Mouse (Mus musculus) forebrain, embryonic 16.5 days (tissue): ENCODE measurements around the gene Papln. TPM values are rescaled to one million over a fixed set of nuclear protein-coding genes. Genes with fewer than 3 reads are reported as not detected.

Source experiments
- ATAC-seq: fragments of 200-750 bp; cut with Nextera tagmentation; 2 replicates; pipeline ENCODE4 v1.8.0; 2017; ENCODE audit warnings: mild to moderate bottlenecking, moderate library complexity
- H3K27ac ChIP-seq: fragments of 300-500 bp; sonication (generic); 2 replicates; pipeline ENCODE4 v1.5.1; 2014; ENCODE audit warnings: low read length, control low read depth
- H3K27me3 ChIP-seq: fragments of 300-500 bp; sonication (generic); replicated peaks from 2 replicates; pipeline ENCODE4 v1.6.1; 2014; ENCODE audit warnings: low read length; ENCODE audit not compliant: control insufficient read depth, insufficient read depth
- H3K36me3 ChIP-seq: fragments of 300-500 bp; sonication (generic); 2 replicates; pipeline ENCODE4 v1.6.1; 2014; ENCODE audit not compliant: control insufficient read depth, insufficient read depth
- H3K4me1 ChIP-seq: fragments of 300-500 bp; sonication (generic); replicated peaks from 2 replicates; pipeline ENCODE4 v1.6.1; 2014; ENCODE audit warnings: low read length; ENCODE audit not compliant: control insufficient read depth, insufficient read depth
- H3K4me2 ChIP-seq: fragments of 300-500 bp; sonication (generic); 2 replicates; pipeline ENCODE4 v1.6.1; 2014; ENCODE audit warnings: mild to moderate bottlenecking, low read length, control low read depth
- H3K4me3 ChIP-seq: fragments of 300-500 bp; sonication (generic); replicated peaks from 2 replicates; pipeline ENCODE4 v1.5.1; 2014; ENCODE audit warnings: mild to moderate bottlenecking, low read length, control low read depth
- H3K9ac ChIP-seq: fragments of 300-500 bp; sonication (generic); replicated peaks from 2 replicates; pipeline ENCODE4 v1.6.1; 2014; ENCODE audit warnings: low read depth, low read length, control low read depth
- H3K9me3 ChIP-seq: fragments of 300-500 bp; sonication (generic); 2 replicates; pipeline ENCODE4 v1.6.1; 2016; ENCODE audit warnings: low read length; ENCODE audit not compliant: control insufficient read depth
- WGBS: fragments of 180-500 bp; shearing (Covaris S2); extraction: QIAGEN DNeasy Blood & Tissue Kit; methylation state at CpG from one replicate; pipeline ENCODE4 v1.1.7; 2014; 5-methylcytosine and 5-hydroxymethylcytosine counted together
- polyA plus RNA-seq: library from polyadenylated mRNA; unstranded; fragments of >200 nt; fragmentation: Nextera tagmentation; extraction: Ambion mirVana; gene quantifications from 2 replicates; pipeline ENCODE4 v1.2.1, GENCODE M21; 2015

The Papln gene
- polyA plus RNA-seq, 1 experiment from 2014 or later, result 0.30 TPM

GRCm38 (mm10) chr12:83736236-83736635 is 27.2 kb upstream of the Papln start:
- Histone ChIP-seq H3K36me3 (peaks cover 37% of the 10 kb centered on the region), H3K4me3 (no peak overlapping the region), H3K27ac (no peak overlapping the region), H3K4me1 (no peaks in the 10 kb centered on the region), H3K9ac (no peak overlapping the region), H3K4me2 (no peak overlapping the region), H3K9me3 (peaks cover 2% of the 10 kb centered on the region; the same call in 1 of the 2 replicates), H3K27me3 (no peaks in the 10 kb centered on the region)
- no peak for ATAC-seq
- WGBS, result 77% methylated on average over 8 of the region's 8 CpGs

- no peaks in the 10 kb centered on the region for H3K27me3 ChIP-seq
- H3K36me3 ChIP-seq, result peaks cover 22% of the 10 kb centered on the region
- no peak overlapping the region for H3K9ac ChIP-seq
- H3K4me2 ChIP-seq, result no peak overlapping the region
- WGBS, result 88% methylated on average over 1 of the region's 1 CpGs
- H3K9me3 ChIP-seq, result peaks cover 2% of the 10 kb centered on the region; the same call in 1 of the 2 replicates
- no peak overlapping the region for H3K27ac ChIP-seq
- no peak overlapping the region for H3K4me3 ChIP-seq
- no peak for ATAC-seq
- no peaks in the 10 kb centered on the region for H3K4me1 ChIP-seq
These were observed 24.8 kb upstream of the Papln start for GRCm38 (mm10) chr12:83738651-83739050.

GRCm38 (mm10) chr12:83741722-83742121 is 21.7 kb upstream of the Papln start:
- peaks cover 2% of the 10 kb centered on the region; the same call in 1 of the 2 replicates for H3K9me3 ChIP-seq
- no peaks in the 10 kb centered on the region for H3K4me1 ChIP-seq
- ATAC-seq, result no peak
- no peak overlapping the region for H3K27ac ChIP-seq
- H3K27me3 ChIP-seq, result no peaks in the 10 kb centered on the region
- H3K4me3 ChIP-seq, result no peak overlapping the region
- WGBS, result 82% methylated on average over 5 of the region's 5 CpGs
- 0 out of 2 replicates have a peak, but pooled peaks cover 2% of the 10 kb centered on the region for H3K36me3 ChIP-seq
- no peak overlapping the region for H3K4me2 ChIP-seq
- no peak overlapping the region for H3K9ac ChIP-seq

GRCm38 (mm10) chr12:83742834-83743233 is 20.6 kb upstream of the Papln start:
- 84% methylated on average over 4 of the region's 4 CpGs for WGBS

GRCm38 (mm10) chr12:83743712-83744111 is 19.7 kb upstream of the Papln start:
- Histone ChIP-seq H3K9me3 (peaks cover 2% of the 10 kb centered on the region; the same call in 1 of the 2 replicates), H3K27ac (no peak overlapping the region), H3K9ac (no peak overlapping the region), H3K36me3 (no peaks in the 10 kb centered on the region), H3K4me1 (no peaks in the 10 kb centered on the region), H3K4me2 (no peak overlapping the region), H3K27me3 (no peaks in the 10 kb centered on the region), H3K4me3 (no peak overlapping the region)
- no peak for ATAC-seq
- WGBS, result 83% methylated on average over 3 of the region's 3 CpGs

More at GRCm38 (mm10) chr12:83742834-83743233, 20.6 kb upstream of the Papln start:
- H3K4me1 ChIP-seq, result no peaks in the 10 kb centered on the region
- no peak overlapping the region for H3K4me2 ChIP-seq
- H3K9ac ChIP-seq, result no peak overlapping the region
- no peaks in the 10 kb centered on the region for H3K27me3 ChIP-seq
- ATAC-seq, result no peak
- H3K4me3 ChIP-seq, result no peak overlapping the region
- no peak overlapping the region for H3K27ac ChIP-seq
- H3K36me3 ChIP-seq, result no peaks in the 10 kb centered on the region
- H3K9me3 ChIP-seq, result peaks cover 2% of the 10 kb centered on the region; the same call in 1 of the 2 replicates

GRCm38 (mm10) chr12:83749186-83749585 is 14.2 kb upstream of the Papln start:
- H3K4me3 ChIP-seq, result no peak overlapping the region
- no peak overlapping the region for H3K27ac ChIP-seq
- no peak overlapping the region for H3K9ac ChIP-seq
- no peak overlapping the region for H3K4me2 ChIP-seq
- no peaks in the 10 kb centered on the region for H3K36me3 ChIP-seq
- H3K27me3 ChIP-seq, result no peaks in the 10 kb centered on the region
- no peak for ATAC-seq
- H3K9me3 ChIP-seq, result no peaks in the 10 kb centered on the region
- H3K4me1 ChIP-seq, result no peaks in the 10 kb centered on the region
- 48% methylated on average over 1 of the region's 1 CpGs for WGBS

- no peaks in the 10 kb centered on the region for H3K9me3 ChIP-seq
- no peaks in the 10 kb centered on the region for H3K4me1 ChIP-seq
- H3K36me3 ChIP-seq, result no peaks in the 10 kb centered on the region
- H3K9ac ChIP-seq, result no peak overlapping the region
- no peak overlapping the region for H3K27ac ChIP-seq
- H3K4me2 ChIP-seq, result no peak overlapping the region
- no peak for ATAC-seq
- H3K4me3 ChIP-seq, result no peak overlapping the region
- 47% methylated on average over 2 of the region's 2 CpGs for WGBS
- no peaks in the 10 kb centered on the region for H3K27me3 ChIP-seq
These were observed 10.9 kb upstream of the Papln start for GRCm38 (mm10) chr12:83752495-83752894.

GRCm38 (mm10) chr12:83758735-83759134 is 4.7 kb upstream of the Papln start:
- Histone ChIP-seq H3K4me3 (no peak overlapping the region), H3K9ac (no peak overlapping the region), H3K27ac (no peak overlapping the region), H3K4me1 (peaks cover 10% of the 10 kb centered on the region), H3K27me3 (no peaks in the 10 kb centered on the region), H3K36me3 (no peaks in the 10 kb centered on the region), H3K9me3 (no peaks in the 10 kb centered on the region), H3K4me2 (no peak overlapping the region)
- WGBS, result 68% methylated on average over 10 of the region's 10 CpGs
- ATAC-seq, result no peak

GRCm38 (mm10) chr12:83760201-83760600 is 3.2 kb upstream of the Papln start:
- Histone ChIP-seq H3K27me3 (no peaks in the 10 kb centered on the region), H3K4me3 (no peak overlapping the region), H3K4me2 (no peak overlapping the region), H3K27ac (no peak overlapping the region), H3K9ac (no peak overlapping the region), H3K4me1 (peaks cover 16% of the 10 kb centered on the region), H3K9me3 (no peaks in the 10 kb centered on the region), H3K36me3 (no peaks in the 10 kb centered on the region)
- 96% methylated on average over 2 of the region's 2 CpGs for WGBS
- ATAC-seq, result no peak

GRCm38 (mm10) chr12:83762706-83763105 is 728 bp upstream of the Papln start:
- H3K9ac ChIP-seq, result no peak overlapping the region
- no peak overlapping the region for H3K4me2 ChIP-seq
- no peaks in the 10 kb centered on the region for H3K9me3 ChIP-seq
- H3K27me3 ChIP-seq, result no peaks in the 10 kb centered on the region
- ATAC-seq, result no peak
- 25% methylated on average over 4 of the region's 4 CpGs for WGBS
- H3K4me1 ChIP-seq, result peaks cover 16% of the 10 kb centered on the region
- no peak overlapping the region for H3K4me3 ChIP-seq
- H3K27ac ChIP-seq, result no peak overlapping the region
- H3K36me3 ChIP-seq, result no peaks in the 10 kb centered on the region
